Mouse (Mus musculus) brain, embryonic 14.5 days (tissue): ENCODE results near the gene Fbxo44. TPM values are rescaled to one million over a fixed set of nuclear protein-coding genes. Genes with fewer than 3 reads are reported as not detected.
"Not testable (repeated sequence)": the region's sequence is repeated elsewhere in the genome, so short reads cannot be mapped to it uniquely, and the experiment has no call there.

ENCODE experiments used
- DNase-seq: peaks from one replicate; pipeline ENCODE4 v3.0.0-alpha.2; 2011; ENCODE audit warnings: low read depth
- CTCF ChIP-seq: fragments of 200-500 bp; IDR thresholded peaks from 2 replicates; pipeline ENCODE4 v1.5.1; 2012; ENCODE audit warnings: inconsistent platforms, mild to moderate bottlenecking, moderate library complexity, borderline replicate concordance; ENCODE audit not compliant: insufficient read depth, insufficient read length; ENCODE audit errors: extremely low read depth
- POLR2A ChIP-seq: fragments of 200-500 bp; IDR thresholded peaks from 2 replicates; pipeline ENCODE4 v1.6.1; 2012; ENCODE audit warnings: mild to moderate bottlenecking, inconsistent platforms, borderline replicate concordance; ENCODE audit not compliant: poor library complexity, insufficient read depth, insufficient read length, severe bottlenecking; ENCODE audit errors: extremely low read depth
- polyA plus RNA-seq: library from polyadenylated mRNA; depleted of rRNA; stranded (reverse); fragments of >200 nt; gene quantifications from 2 replicates; pipeline ENCODE4 v1.2.3, GENCODE M21; 2012

The Fbxo44 gene
- polyA plus RNA-seq, 1 experiment, result 122 TPM

DNA sequence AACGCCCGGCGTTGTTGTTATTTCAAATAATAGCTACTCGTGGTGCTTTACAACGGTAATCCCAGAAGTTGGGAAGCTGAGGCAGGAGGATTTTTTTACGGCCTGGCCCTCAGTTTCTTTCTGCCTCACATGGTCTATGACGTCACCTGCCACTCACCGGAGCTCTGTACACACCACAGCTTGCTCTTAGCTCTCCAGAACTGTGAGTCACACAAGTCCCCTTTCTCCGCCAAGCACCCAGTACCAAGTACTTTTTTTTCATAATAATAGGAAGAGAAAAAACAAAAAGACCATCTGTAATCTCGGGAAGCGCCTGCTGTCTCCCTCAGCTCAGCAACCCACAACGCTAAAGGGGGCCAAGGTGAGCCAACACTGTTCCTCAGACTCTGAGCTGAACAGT, 21.2 kb upstream of the Fbxo44 start:
- DNase-seq, result no peak
- TF ChIP-seq POLR2A (no peak), CTCF (no peak)

DNA sequence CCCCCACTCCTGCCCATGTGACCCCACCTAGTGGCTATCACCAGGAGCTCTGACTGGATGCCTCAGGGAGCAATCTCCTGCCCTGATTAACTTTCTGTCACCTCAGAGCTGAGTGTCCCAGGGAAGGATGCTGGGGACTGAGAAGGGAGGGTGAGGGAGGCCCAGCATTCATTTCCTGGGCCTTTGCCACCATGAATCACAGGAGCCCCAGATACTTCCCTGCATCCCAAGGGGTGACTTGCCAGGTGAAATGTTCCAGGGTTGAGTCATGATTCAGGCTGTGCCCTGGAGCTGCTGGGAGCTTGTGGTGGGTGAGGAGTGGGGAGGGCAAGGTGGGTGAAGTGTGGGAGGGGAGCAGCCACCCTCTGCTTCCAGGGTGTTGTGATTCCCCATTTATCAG, 17.4 kb upstream of the Fbxo44 start:
- no peak for TF ChIP-seq POLR2A
- no peak for TF ChIP-seq CTCF
- no peak for DNase-seq

DNA sequence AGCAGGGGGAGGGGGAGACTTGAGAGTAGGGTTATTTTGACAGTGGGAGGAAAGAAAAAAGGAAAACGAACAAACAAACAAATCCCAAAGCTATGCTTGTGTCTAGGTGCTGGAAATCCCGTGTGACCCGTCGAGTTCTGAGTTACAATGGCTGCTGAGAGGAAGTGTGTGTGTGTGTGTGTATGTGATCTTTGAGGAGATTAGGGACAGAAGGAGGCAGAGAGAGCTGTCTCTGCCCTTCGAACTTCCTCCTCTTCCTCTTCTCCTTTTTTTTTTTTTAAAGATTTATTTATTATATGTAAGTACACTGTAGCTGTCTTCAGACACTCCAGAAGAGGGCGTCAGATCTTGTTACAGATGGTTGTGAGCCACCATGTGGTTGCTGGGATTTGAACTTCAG, 16.3 kb upstream of the Fbxo44 start:
- DNase-seq, result not testable (repeated sequence)

DNA sequence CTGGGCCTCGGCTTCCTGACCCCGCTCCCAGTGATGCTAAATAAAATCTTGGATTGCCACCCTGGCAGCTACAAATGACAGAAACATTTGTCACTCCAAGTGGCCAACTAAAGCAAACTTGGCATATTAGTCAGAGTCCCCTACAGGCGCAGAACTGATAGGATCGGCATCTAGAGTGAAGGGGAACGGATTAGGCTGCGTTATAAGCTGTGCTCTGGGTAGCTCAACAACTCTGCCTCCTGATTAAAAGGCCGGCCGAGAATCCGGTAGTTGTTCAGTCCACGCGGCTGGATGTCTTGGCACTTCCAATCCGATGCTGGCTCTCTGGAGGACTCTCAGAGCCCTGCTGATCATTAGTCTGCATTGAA, 14.2 kb upstream of the Fbxo44 start:
- TF ChIP-seq POLR2A (no peak), CTCF (peak; percentile 12; the same call in 1 of the 2 replicates)
- DNase-seq, result no peak

DNA sequence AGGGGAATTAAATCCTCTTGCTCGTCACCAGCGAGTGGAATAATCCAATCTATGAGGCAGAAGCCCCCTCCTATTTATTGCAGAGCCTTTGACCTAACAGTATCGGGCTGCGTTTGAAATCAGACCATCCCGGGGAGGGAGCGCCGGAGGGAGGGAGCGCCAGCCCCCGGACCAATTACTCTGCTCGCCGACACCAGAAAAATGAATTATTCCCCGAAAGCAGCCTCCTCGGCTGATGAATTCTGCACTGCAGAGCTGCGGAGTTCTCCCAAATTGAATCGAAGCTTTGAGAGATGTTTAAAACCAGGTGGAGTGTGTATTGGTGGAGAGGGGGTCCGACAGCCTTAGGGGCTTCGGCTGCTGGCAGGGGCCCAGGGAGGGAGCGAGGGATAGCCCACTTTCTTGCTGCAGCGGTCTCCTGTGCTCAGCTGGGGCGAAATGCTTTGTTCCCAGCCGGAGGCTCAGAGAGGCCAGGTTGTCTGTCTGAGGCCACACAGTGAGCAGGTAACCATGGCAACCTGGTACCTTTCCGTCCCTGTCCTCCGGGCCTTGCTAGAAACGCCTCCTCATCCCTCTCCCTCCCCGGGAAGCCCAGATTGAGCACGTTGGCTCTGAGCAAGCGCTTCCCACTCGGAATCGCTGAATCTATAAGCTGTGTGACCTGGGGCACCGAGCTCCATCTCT, 13.7 kb upstream of the Fbxo44 start:
- peak; percentile 83 for DNase-seq
- TF ChIP-seq CTCF, result no peak
- TF ChIP-seq POLR2A, result no peak

DNA sequence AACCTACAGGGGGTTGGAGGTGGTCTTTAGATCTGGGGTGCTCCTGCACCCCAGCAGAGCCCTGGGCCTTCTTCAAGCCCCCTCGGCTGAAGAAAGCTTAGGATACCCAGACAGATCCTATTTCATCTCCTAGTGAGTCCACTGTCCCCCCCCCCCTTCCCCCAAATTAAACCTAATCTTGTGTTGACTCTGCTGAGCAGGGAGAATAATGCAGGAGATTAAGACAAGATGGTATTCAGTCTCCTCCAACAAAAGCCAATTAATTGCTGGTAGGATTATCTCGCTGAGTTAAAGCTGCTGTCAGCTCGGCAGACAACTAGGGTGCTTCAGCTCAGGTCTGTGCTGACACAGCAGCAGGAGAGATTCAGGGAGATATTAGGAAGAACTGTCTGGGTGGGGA, 11.0 kb upstream of the Fbxo44 start:
- DNase-seq, result peak; percentile 56
- TF ChIP-seq POLR2A (no peak), CTCF (no peak)

DNA sequence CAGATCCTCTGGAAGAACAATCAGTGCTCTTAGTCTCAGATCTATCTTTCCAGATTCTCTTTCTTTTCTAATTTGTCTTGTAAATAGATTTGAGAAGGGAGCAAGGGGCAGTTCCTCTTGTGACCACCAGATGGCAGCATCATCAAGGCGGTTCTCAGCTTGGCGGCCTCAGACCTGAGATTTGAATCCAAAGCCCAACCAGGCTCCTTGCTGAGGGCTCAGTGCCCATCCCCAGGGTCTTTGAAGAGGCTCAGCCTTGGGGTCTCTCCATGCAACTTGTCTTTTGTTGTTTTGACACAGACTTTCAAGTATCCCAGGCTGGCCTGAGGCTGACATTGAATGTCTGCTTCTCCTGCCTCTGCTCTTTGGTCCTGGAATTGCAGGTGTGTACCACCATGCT, 10.6 kb upstream of the Fbxo44 start:
- peak; percentile 78 for DNase-seq
- TF ChIP-seq CTCF, result peak; percentile 98
- no peak for TF ChIP-seq POLR2A

DNA sequence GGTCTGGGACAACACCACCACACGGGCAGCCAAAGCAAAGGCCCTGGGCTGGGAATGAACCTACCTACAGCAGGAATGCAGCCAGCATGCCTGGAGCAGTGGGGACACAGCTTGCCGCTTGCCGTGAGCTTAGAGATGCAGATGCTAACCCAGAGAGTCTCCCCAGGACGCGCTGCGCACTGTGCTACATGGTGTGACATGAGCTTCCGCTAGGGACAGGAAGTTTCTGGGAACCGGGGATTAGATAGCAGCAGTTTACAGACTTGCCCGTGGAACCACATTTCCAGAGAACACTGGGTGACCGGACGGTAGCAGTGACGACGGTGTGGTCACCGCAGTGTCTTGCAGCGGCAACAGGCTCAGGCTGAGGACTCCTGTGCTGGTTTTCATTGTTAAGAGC, 9.3 kb upstream of the Fbxo44 start:
- no peak for DNase-seq
- TF ChIP-seq CTCF (no peak), POLR2A (no peak)

DNA sequence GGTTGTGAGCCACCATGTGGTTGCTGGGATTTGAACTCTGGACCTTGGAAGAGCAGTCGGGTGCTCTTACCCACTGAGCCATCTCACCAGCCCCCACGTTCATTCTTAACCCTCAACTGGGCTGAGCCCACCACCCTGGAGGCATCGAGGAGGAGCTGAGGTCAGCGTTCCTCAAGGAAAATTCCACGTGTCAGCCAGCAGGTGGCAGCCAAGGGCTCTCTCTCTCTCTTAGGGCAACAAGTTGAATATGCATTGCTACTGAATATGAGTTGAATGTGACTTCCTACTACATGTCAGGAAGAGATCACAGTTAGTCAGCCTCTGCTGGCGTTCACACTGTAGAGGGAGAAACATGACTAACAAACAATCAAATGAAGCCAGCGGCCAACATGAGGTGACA, 8.0 kb upstream of the Fbxo44 start:
- TF ChIP-seq POLR2A (no peak), CTCF (peak; percentile 89)
- DNase-seq, result peak; percentile 86

DNA sequence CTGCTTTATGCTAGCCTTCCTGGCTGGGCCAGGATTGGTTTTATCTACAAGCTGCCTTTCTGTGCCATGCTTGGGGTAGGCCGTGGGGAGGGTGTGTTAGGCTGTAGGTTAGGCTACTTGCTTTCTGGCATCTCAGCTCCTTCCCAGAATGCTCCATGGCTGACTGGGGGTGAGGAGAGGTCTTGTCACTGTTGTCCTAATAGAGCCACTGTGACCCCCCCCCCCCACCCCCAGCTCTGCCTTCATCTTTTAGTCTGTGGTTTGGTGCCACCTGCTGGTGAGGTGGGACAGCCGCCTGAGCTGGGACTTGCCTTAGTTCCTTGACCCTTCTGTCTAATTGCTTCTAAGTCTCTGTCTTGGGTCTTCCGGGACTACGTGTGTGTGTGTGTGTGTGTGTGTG, 6.7 kb upstream of the Fbxo44 start:
- TF ChIP-seq CTCF (peak; percentile 68), POLR2A (no peak)
- DNase-seq, result peak; percentile 71

DNA sequence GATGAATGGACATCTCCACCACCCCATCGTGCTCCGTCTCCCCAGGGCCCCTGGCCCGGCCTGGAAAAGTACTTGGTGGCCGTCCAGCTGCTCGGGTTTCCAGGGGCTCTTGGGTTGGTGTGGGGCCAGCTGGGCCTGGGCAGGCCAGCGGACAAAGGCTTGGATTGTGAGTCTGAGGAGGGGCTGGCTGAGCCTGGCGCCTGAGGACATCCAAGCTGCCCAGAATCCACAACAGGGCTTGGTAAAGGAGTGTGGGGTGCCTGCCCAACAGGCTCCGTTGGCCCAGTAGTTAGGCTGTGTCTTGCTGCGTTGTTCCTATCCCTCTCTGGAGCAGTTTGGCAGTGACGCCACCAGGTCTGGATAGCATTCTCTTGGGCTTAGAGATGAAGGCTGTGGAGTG, 6.1 kb upstream of the Fbxo44 start:
- no peak for TF ChIP-seq POLR2A
- TF ChIP-seq CTCF, result no peak
- peak; percentile 87 for DNase-seq

DNA sequence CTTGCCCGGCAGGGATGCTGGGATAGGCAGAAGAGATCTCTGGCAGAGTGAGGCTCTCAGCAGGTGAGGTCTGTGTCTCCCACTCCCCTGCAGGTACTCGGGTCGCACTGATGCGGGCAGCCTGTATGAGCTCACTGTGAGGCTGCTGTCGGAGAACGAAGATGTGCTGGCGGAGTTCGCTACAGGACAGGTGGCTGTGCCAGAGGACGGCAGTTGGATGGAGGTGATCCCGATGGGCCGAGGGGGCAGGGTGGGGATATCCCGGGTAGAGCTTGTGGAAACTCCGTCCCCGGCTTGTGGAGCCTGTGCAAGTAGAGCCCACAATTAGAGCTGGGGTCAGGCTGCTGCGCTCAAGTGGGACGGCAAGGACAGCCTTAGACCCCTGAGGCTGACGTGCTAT, 5.3 kb upstream of the Fbxo44 start:
- no peak for DNase-seq
- TF ChIP-seq POLR2A (no peak), CTCF (no peak)
